Mouse (Mus musculus): ENCODE measurements around the gene Spats2. TPM values are rescaled to one million over a fixed set of nuclear protein-coding genes. Genes with fewer than 3 reads are reported as not detected.
A peak's percentile ranks its signal among the peaks of the same experiment; 100 is the strongest.
"Not testable (repeated sequence)": the region's sequence is repeated elsewhere in the genome, so short reads cannot be mapped to it uniquely, and the experiment has no call there.

The Spats2 gene
- polyA plus RNA-seq (2015; fragmentation: Nextera tagmentation; extraction: Ambion mirVana), result 13.7 and 13.9 TPM in 2 replicates

DNA sequence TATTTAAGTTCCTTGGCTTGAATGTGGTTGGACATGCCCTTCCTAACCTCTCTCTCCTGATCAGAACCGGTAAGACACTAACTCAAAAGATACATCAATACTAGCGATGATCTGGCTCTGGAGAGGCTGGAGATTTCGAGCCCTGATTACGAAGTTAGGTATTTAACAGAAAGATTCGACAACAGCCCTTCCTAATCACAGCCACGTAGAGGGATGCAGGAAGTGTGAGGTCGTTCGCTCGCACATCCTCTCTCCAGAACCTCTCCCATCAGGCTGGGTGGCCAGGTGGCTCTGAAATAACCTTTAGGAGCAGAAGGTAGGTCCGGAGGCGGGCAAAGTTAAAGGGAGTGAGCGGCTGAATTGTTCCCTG, at the start of gene Spats2:
Gene Spats2, plus strand, starts transcription at position 206 of the 370 bp plus-strand sequence.
- H3K27ac ChIP-seq (replicated peaks), result peak within 1 kb of the TSS; percentile 94
- no peaks in the 10 kb centered on the region for H3K36me3 ChIP-seq (ENCODE audit: control insufficient read depth, insufficient read depth, low read length)
- H3K4me2 ChIP-seq (replicated peaks; ENCODE audit: low read depth), result peak within 1 kb of the TSS; percentile 83
- H3K9ac ChIP-seq (ENCODE audit: low read length), result peak within 1 kb of the TSS; percentile 93
- TF ChIP-seq EP300 (optimal IDR thresholded peaks at IDR 0.05) (no peak), CTCF (IDR thresholded peaks at IDR 0.05; ENCODE audit: low read depth) (no peak)
- no peaks in the 10 kb centered on the region for H3K27me3 ChIP-seq (ENCODE audit: control insufficient read depth, insufficient read depth, low read length)
- peak within 1 kb of the TSS; percentile 83 for H3K4me3 ChIP-seq (ENCODE audit: low read depth, low read length)
- no peaks in the 10 kb centered on the region; the same call in 1 of the 2 replicates for H3K4me1 ChIP-seq (replicated peaks; ENCODE audit: control insufficient read depth, insufficient read depth)
- ATAC-seq (ENCODE audit: low FRiP score, low TSS enrichment) (no peak), DNase-seq (ENCODE audit: low spot score) (no peak)
- WGBS, result under 1% methylated on average over 12 of the region's 12 CpGs
- H3K9me3 ChIP-seq (ENCODE audit: control insufficient read depth, low read length), result no peaks in the 10 kb centered on the region

DNA sequence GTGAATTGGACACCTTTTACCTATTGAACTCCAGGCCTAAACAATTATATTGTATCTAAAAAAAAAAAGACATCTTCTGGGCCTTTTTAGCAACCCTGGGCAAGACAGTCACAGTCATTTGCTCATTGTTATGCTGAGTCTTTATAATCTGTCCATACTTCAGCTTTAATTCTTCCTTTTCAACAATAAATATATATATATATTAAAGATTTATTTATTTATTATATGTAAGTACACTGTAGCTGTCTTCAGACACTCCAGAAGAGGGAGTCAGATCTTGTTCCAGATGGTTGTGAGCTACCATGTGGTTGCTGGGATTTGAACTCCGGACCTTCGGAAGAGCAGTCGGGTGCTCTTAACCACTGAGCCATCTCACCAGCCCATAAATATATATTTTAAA, 49.7 kb upstream of the Spats2 start:
- not testable (repeated sequence) for H3K4me1 ChIP-seq (replicated peaks; ENCODE audit: control insufficient read depth, insufficient read depth); H3K36me3 ChIP-seq (ENCODE audit: control insufficient read depth, insufficient read depth, low read length); ATAC-seq (ENCODE audit: low FRiP score, low TSS enrichment); H3K27me3 ChIP-seq (ENCODE audit: control insufficient read depth, insufficient read depth, low read length); H3K27ac ChIP-seq (replicated peaks); DNase-seq (ENCODE audit: low spot score); H3K4me3 ChIP-seq (ENCODE audit: low read depth, low read length); H3K9me3 ChIP-seq (ENCODE audit: control insufficient read depth, low read length); H3K9ac ChIP-seq (ENCODE audit: low read length); H3K4me2 ChIP-seq (replicated peaks; ENCODE audit: low read depth)
- WGBS, result 100% methylated on average over 3 of the region's 3 CpGs

DNA sequence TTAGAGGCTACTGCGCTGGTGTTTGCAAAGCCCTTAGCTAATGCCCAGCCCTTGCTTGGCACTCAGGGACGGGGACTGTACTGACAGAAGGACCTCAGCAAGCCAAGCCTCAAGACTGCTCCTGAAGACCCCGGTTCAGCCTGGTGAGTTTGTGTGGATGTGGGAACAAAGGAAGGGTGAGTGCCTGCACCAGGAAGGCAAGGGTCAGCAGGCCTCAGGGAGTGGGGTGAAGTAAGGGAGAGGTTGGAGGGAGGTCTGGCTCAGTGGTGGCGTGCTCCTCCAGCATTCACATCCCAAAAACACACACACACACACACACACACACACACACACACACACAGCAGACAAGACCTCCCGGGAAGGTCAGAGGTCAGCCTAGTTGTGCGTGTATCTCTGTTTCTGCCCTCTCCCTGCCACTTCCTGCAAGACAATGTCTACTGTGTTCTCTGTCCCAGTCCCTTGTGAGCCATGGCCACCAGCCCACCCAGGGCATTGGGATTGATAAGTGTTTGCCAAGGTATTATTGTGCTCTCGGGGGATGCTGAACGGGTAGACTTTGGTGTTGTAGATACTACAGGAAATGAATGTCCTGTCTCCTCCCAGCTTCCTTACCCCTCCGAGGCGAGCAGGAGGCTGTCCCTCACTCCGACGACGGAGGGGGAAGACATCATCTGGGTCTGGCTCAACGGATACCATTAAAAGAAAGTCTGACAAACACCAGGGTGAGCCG, 47.4 kb upstream of the Spats2 start:
- Histone ChIP-seq H3K9me3 (ENCODE audit: control insufficient read depth, low read length) (no peaks in the 10 kb centered on the region), H3K4me1 (replicated peaks; ENCODE audit: control insufficient read depth, insufficient read depth) (peaks cover 4% of the 10 kb centered on the region; the same call in 1 of the 2 replicates), H3K4me2 (replicated peaks; ENCODE audit: low read depth) (no peak overlapping the region), H3K27me3 (ENCODE audit: control insufficient read depth, insufficient read depth, low read length) (no peaks in the 10 kb centered on the region), H3K9ac (ENCODE audit: low read length) (no peak overlapping the region), H3K27ac (replicated peaks) (no peak overlapping the region), H3K4me3 (ENCODE audit: low read depth, low read length) (no peak overlapping the region), H3K36me3 (ENCODE audit: control insufficient read depth, insufficient read depth, low read length) (no peaks in the 10 kb centered on the region; the same call in 1 of the 2 replicates)
- no peak for TF ChIP-seq CTCF (IDR thresholded peaks at IDR 0.05; ENCODE audit: low read depth)
- no peak for TF ChIP-seq EP300 (optimal IDR thresholded peaks at IDR 0.05)
- DNase-seq (ENCODE audit: low spot score) (no peak), ATAC-seq (ENCODE audit: low FRiP score, low TSS enrichment) (no peak)
- 75% methylated on average over 15 of the region's 15 CpGs for WGBS

DNA sequence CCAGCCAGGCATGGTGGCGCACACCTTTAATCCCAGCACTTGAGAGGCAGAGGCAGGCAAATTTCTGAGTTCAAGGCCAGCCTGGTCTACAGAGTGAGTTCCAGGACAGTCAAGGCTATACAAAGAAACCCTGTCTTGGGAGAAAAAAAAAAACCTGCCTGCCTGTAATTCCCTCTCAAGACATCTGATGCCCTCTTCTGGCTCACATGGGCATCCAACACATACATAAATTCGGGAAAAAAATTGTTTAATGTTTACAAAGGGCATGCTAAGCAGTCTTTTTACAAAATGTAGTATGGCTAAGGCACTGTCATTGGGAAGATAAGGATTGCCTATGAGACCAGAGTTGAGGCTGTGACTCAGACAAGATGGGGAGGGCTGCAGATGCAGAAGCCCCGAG, 45.9 kb upstream of the Spats2 start:
- no peak overlapping the region for H3K27ac ChIP-seq (replicated peaks)
- TF ChIP-seq EP300 (optimal IDR thresholded peaks at IDR 0.05) (no peak), CTCF (IDR thresholded peaks at IDR 0.05; ENCODE audit: low read depth) (peak; percentile 38; the same call in 1 of the 2 replicates)
- no peak overlapping the region for H3K4me2 ChIP-seq (replicated peaks; ENCODE audit: low read depth)
- no peaks in the 10 kb centered on the region; the same call in 1 of the 2 replicates for H3K36me3 ChIP-seq (ENCODE audit: control insufficient read depth, insufficient read depth, low read length)
- DNase-seq (ENCODE audit: low spot score) (no peak), ATAC-seq (ENCODE audit: low FRiP score, low TSS enrichment) (no peak)
- no peak overlapping the region for H3K9ac ChIP-seq (ENCODE audit: low read length)
- no peaks in the 10 kb centered on the region for H3K9me3 ChIP-seq (ENCODE audit: control insufficient read depth, low read length)
- 76% methylated on average over 3 of the region's 3 CpGs for whole genome bisulfite sequencing
- H3K27me3 ChIP-seq (ENCODE audit: control insufficient read depth, insufficient read depth, low read length), result no peaks in the 10 kb centered on the region
- no peak overlapping the region for H3K4me3 ChIP-seq (ENCODE audit: low read depth, low read length)
- H3K4me1 ChIP-seq (replicated peaks; ENCODE audit: control insufficient read depth, insufficient read depth), result no peaks in the 10 kb centered on the region

DNA sequence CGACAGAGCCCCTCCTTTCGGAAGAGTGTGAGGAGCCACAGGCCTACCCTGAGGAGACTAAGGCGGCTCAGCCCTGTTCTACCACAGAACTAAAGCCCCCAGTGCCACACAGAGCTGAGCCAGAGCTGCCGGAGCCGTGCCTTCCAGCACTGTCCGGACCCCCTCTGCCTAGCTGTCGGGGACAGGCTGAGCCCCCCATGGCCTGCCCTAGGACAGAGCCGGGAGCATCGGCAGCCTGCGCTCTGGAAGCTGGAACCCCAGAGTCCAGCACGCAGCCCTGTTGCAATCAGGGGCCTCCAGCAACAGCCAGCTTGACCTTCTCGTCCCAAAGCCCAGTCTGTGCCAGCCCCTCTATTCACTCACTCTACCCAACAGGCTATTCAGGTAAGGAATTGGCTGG, 43.4 kb upstream of the Spats2 start:
- ATAC-seq (ENCODE audit: low FRiP score, low TSS enrichment) (no peak), DNase-seq (ENCODE audit: low spot score) (no peak)
- Histone ChIP-seq H3K27ac (replicated peaks) (no peak overlapping the region), H3K4me1 (replicated peaks; ENCODE audit: control insufficient read depth, insufficient read depth) (no peaks in the 10 kb centered on the region), H3K36me3 (ENCODE audit: control insufficient read depth, insufficient read depth, low read length) (no peaks in the 10 kb centered on the region; the same call in 1 of the 2 replicates), H3K4me3 (ENCODE audit: low read depth, low read length) (no peak overlapping the region), H3K27me3 (ENCODE audit: control insufficient read depth, insufficient read depth, low read length) (peaks cover 10% of the 10 kb centered on the region; the same call in 1 of the 2 replicates), H3K4me2 (replicated peaks; ENCODE audit: low read depth) (no peak overlapping the region), H3K9ac (ENCODE audit: low read length) (no peak overlapping the region), H3K9me3 (ENCODE audit: control insufficient read depth, low read length) (no peaks in the 10 kb centered on the region)
- no peak for TF ChIP-seq EP300 (optimal IDR thresholded peaks at IDR 0.05)
- no peak for TF ChIP-seq CTCF (IDR thresholded peaks at IDR 0.05; ENCODE audit: low read depth)
- 94% methylated on average over 12 of the region's 12 CpGs for WGBS

DNA sequence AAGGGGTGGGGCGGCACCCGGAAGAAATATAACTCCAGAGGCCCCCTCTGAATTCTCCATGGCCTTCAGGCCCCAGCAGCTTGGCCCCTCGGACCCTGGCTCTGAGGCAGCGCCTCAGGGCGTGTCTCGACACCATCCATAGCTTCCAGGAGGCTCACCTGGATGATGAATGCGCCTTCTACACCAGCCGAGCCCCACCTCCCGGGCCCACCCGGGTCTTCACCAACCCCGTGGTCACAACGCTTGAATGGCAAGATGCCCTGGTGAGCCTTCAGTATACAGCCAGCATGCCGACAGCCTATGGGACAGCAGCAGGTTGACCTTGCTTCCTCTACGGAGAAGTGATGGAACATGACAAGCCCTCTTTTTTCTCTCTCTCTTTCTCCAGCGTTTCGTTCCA, 42.9 kb upstream of the Spats2 start:
- H3K36me3 ChIP-seq (ENCODE audit: control insufficient read depth, insufficient read depth, low read length), result no peaks in the 10 kb centered on the region; the same call in 1 of the 2 replicates
- H3K4me1 ChIP-seq (replicated peaks; ENCODE audit: control insufficient read depth, insufficient read depth), result no peaks in the 10 kb centered on the region
- no peaks in the 10 kb centered on the region for H3K9me3 ChIP-seq (ENCODE audit: control insufficient read depth, low read length)
- H3K27me3 ChIP-seq (ENCODE audit: control insufficient read depth, insufficient read depth, low read length), result peaks cover 14% of the 10 kb centered on the region; the same call in 1 of the 2 replicates
- H3K4me2 ChIP-seq (replicated peaks; ENCODE audit: low read depth), result no peak overlapping the region
- H3K9ac ChIP-seq (ENCODE audit: low read length), result no peak overlapping the region
- ATAC-seq (ENCODE audit: low FRiP score, low TSS enrichment) (no peak), DNase-seq (ENCODE audit: low spot score) (no peak)
- 89% methylated on average over 16 of the region's 16 CpGs for WGBS
- no peak overlapping the region for H3K27ac ChIP-seq (replicated peaks)
- TF ChIP-seq CTCF (IDR thresholded peaks at IDR 0.05; ENCODE audit: low read depth) (no peak), EP300 (optimal IDR thresholded peaks at IDR 0.05) (no peak)
- H3K4me3 ChIP-seq (ENCODE audit: low read depth, low read length), result no peak overlapping the region
